Mouse (Mus musculus): ENCODE measurements around the gene Enpep. TPM values are rescaled to one million over a fixed set of nuclear protein-coding genes. Genes with fewer than 3 reads are reported as not detected.

Gene Enpep
- 59.8 TPM for polyA plus RNA-seq (2014; fragmentation: Illumina TruSeq; extraction: RNeasy Lipid Tissue Mini Kit (QIAGEN cat#74804); ENCODE audit: low read depth, low replicate concordance)

DNA sequence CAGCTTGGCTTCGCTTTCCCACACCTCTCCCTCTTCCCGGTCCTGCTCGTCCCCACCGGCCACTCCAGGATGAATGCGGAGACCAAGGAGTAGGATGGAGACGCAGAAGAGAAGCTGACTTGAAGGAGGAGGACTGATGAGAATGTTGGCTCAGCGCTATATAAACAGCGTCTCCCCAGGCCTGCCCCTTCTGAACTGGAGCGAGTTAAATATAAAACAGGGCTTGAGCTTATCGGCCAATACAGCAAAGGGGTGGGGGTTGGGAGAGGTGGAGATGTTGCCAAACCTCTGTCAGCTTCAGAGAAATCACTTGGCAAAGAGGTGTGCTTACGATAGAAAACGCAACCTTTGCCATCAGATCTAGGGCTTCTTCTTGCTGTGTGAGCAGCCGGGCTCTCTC, at the start of gene Enpep:
Gene Enpep (minus strand): TSS at position 135 of the 400 bp plus-strand sequence.

Other genes starting within 250 kb of the Enpep start
- gene Pitx2, start 132.8 kb downstream of the Enpep start, polyA plus RNA-seq (2014; fragmentation: Illumina TruSeq; extraction: RNeasy Lipid Tissue Mini Kit (QIAGEN cat#74804); ENCODE audit: low read depth, low replicate concordance): not detected
- 48.4 TPM for gene Elovl6, start 199.6 kb upstream of the Enpep start, polyA plus RNA-seq (2014; fragmentation: Illumina TruSeq; extraction: RNeasy Lipid Tissue Mini Kit (QIAGEN cat#74804); ENCODE audit: low read depth, low replicate concordance)